Mouse (Mus musculus) liver, embryonic 13.5 days (tissue): ENCODE data around the gene Slc22a13. TPM values are rescaled to one million over a fixed set of nuclear protein-coding genes. Genes with fewer than 3 reads are reported as not detected.

Experiments
- ATAC-seq: fragments of 200-750 bp; cut with Nextera tagmentation; 2 replicates; pipeline ENCODE4 v1.8.0; 2017; ENCODE audit warnings: low read depth, mild to moderate bottlenecking, moderate number of reproducible peaks, moderate library complexity
- DNase-seq: peaks from one replicate; pipeline ENCODE4 v3.0.0; 2022
- H3K27ac ChIP-seq: fragments of 300-500 bp; sonication (generic); 2 replicates; pipeline ENCODE4 v1.5.1; 2015; ENCODE audit warnings: moderate library complexity, mild to moderate bottlenecking, inconsistent platforms
- H3K27me3 ChIP-seq: fragments of 300-500 bp; sonication (generic); 2 replicates; pipeline ENCODE4 v1.6.1; 2015; ENCODE audit warnings: mild to moderate bottlenecking, inconsistent platforms
- H3K36me3 ChIP-seq: fragments of 300-500 bp; sonication (generic); 2 replicates; pipeline ENCODE4 v1.6.1; 2015; ENCODE audit warnings: mild to moderate bottlenecking, inconsistent platforms
- H3K4me1 ChIP-seq: fragments of 300-500 bp; sonication (generic); replicated peaks from 2 replicates; pipeline ENCODE4 v1.6.1; 2015; ENCODE audit warnings: inconsistent platforms
- H3K4me2 ChIP-seq: fragments of 300-500 bp; sonication (generic); 2 replicates; pipeline ENCODE4 v1.6.1; 2015; ENCODE audit warnings: inconsistent platforms, mild to moderate bottlenecking, moderate library complexity
- H3K4me3 ChIP-seq: fragments of 300-500 bp; sonication (generic); replicated peaks from 2 replicates; pipeline ENCODE4 v1.5.1; 2015; ENCODE audit warnings: mild to moderate bottlenecking, inconsistent platforms
- H3K9ac ChIP-seq: fragments of 300-500 bp; sonication (generic); 2 replicates; pipeline ENCODE4 v1.6.1; 2015; ENCODE audit warnings: mild to moderate bottlenecking, inconsistent platforms
- H3K9me3 ChIP-seq: fragments of 300-500 bp; sonication (generic); replicated peaks from 2 replicates; pipeline ENCODE4 v1.6.1; 2016; ENCODE audit warnings: inconsistent platforms
- WGBS: fragments of 180-500 bp; shearing (Covaris S2); methylation state at CpG from one replicate; pipeline ENCODE4 v1.1.7; 2015; ENCODE audit not compliant: insufficient replicate concordance; 5-methylcytosine and 5-hydroxymethylcytosine counted together
- polyA plus RNA-seq: library from polyadenylated mRNA; unstranded; fragments of >200 nt; fragmentation: Nextera tagmentation; extraction: Ambion mirVana; gene quantifications from 2 replicates; pipeline ENCODE4 v1.2.1, GENCODE M21; 2015

The Slc22a13 gene
- polyA plus RNA-seq, result not detected in 2 replicates

GRCm38 (mm10) chr9:119208998-119209397, at the start of gene Slc22a13:
Gene Slc22a13 (minus strand): TSS chr9:119209098.
- no peak within 1 kb of the TSS for H3K9ac ChIP-seq
- no peak within 1 kb of the TSS for H3K27ac ChIP-seq
- H3K4me2 ChIP-seq, result no peak within 1 kb of the TSS
- H3K36me3 ChIP-seq, result no peaks in the 10 kb centered on the region
- ATAC-seq (no peak), DNase-seq (no peak)
- WGBS, result 90% methylated on average over 4 of the region's 4 CpGs
- no peaks in the 10 kb centered on the region; the same call in 1 of the 2 replicates for H3K9me3 ChIP-seq
- no peak within 1 kb of the TSS for H3K4me3 ChIP-seq
- no peaks in the 10 kb centered on the region for H3K4me1 ChIP-seq
- H3K27me3 ChIP-seq, result no peaks in the 10 kb centered on the region

- WGBS, result 76% methylated on average over 5 of the region's 5 CpGs
- H3K27me3 ChIP-seq, result no peaks in the 10 kb centered on the region
- peaks cover 63% of the 10 kb centered on the region for H3K36me3 ChIP-seq
- no peaks in the 10 kb centered on the region for H3K4me1 ChIP-seq
- ATAC-seq (no peak), DNase-seq (no peak)
- no peak overlapping the region for H3K4me2 ChIP-seq
- no peaks in the 10 kb centered on the region for H3K9me3 ChIP-seq
- H3K4me3 ChIP-seq, result no peak overlapping the region
- no peak overlapping the region for H3K27ac ChIP-seq
- H3K9ac ChIP-seq, result no peak overlapping the region
Observed at GRCm38 (mm10) chr9:119258128-119258527, 49.2 kb upstream of the Slc22a13 start.

GRCm38 (mm10) chr9:119256161-119256560, 47.3 kb upstream of the Slc22a13 start:
- peaks cover 52% of the 10 kb centered on the region for H3K36me3 ChIP-seq
- H3K27me3 ChIP-seq, result no peaks in the 10 kb centered on the region
- no peak for DNase-seq
- no peak overlapping the region for H3K4me2 ChIP-seq
- no peak for ATAC-seq
- no peaks in the 10 kb centered on the region for H3K4me1 ChIP-seq
- H3K9me3 ChIP-seq, result no peaks in the 10 kb centered on the region
- WGBS, result 90% methylated on average over 12 of the region's 12 CpGs
- H3K9ac ChIP-seq, result no peak overlapping the region
- no peak overlapping the region for H3K27ac ChIP-seq
- H3K4me3 ChIP-seq, result no peak overlapping the region

DNA sequence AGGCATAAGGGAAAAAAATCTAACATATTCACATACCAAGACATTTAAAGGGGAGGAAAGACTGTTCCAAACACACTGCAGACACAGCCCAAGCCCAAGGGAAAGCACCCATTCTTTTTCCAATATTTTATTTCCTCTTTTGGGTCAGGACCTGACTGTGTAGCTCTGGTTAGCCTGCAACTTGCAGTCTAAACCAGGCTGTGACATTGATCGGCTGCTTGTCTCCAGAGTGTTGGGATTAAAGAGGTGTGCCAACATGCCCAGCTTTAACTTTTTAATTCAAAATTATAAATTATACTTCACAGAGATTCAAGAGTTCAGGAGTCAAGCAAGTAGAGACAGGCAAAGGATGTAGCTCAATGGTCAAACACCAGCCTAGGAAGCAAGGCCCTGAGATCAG, 46.2 kb upstream of the Slc22a13 start:
- H3K4me3 ChIP-seq, result no peak overlapping the region
- no peaks in the 10 kb centered on the region for H3K4me1 ChIP-seq
- H3K27ac ChIP-seq, result no peak overlapping the region
- H3K36me3 ChIP-seq, result peaks cover 63% of the 10 kb centered on the region
- H3K9ac ChIP-seq, result no peak overlapping the region
- no peak for ATAC-seq
- no peak overlapping the region for H3K4me2 ChIP-seq
- no peaks in the 10 kb centered on the region for H3K9me3 ChIP-seq
- 95% methylated on average over 1 of the region's 1 CpGs for WGBS
- H3K27me3 ChIP-seq, result no peaks in the 10 kb centered on the region
- DNase-seq, result no peak

DNA sequence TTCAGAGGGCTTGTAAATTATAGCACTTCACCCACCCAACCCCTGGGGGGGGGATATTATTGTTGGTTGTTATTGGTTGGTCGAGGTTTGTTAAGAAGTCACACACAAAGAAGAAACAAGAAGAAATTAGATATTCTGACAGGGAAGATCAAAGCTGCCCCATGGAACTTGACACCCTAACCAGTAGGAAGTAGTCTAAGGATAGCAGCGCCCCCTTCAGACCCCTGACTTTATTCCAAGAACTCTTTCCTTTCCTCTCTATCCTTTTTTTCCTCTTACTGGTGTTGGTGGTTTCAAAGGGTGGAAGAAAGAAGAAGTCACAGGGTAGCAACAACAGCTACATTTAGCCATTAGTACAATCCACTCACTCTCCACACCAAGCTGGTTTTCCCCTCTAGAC, 45.3 kb upstream of the Slc22a13 start:
- Histone ChIP-seq H3K9ac (no peak overlapping the region), H3K27ac (no peak overlapping the region), H3K4me3 (no peak overlapping the region), H3K4me1 (no peaks in the 10 kb centered on the region), H3K4me2 (no peak overlapping the region), H3K36me3 (peaks cover 72% of the 10 kb centered on the region), H3K27me3 (no peaks in the 10 kb centered on the region), H3K9me3 (no peaks in the 10 kb centered on the region)
- WGBS, result 76% methylated on average over 2 of the region's 2 CpGs
- no peak for DNase-seq
- ATAC-seq, result no peak

- Histone ChIP-seq H3K27ac (no peak overlapping the region), H3K4me2 (no peak overlapping the region), H3K4me1 (no peaks in the 10 kb centered on the region), H3K36me3 (peaks cover 53% of the 10 kb centered on the region), H3K27me3 (no peaks in the 10 kb centered on the region), H3K9me3 (no peaks in the 10 kb centered on the region), H3K4me3 (no peak overlapping the region), H3K9ac (no peak overlapping the region)
- DNase-seq (no peak), ATAC-seq (no peak)
- 49% methylated on average over 5 of the region's 5 CpGs for WGBS
Observed at GRCm38 (mm10) chr9:119247996-119248395, 39.1 kb upstream of the Slc22a13 start.

- Histone ChIP-seq H3K9ac (no peak overlapping the region), H3K4me2 (no peak overlapping the region), H3K4me3 (no peak overlapping the region), H3K27ac (no peak overlapping the region), H3K4me1 (no peaks in the 10 kb centered on the region), H3K27me3 (no peaks in the 10 kb centered on the region), H3K36me3 (peaks cover 63% of the 10 kb centered on the region), H3K9me3 (no peaks in the 10 kb centered on the region)
- no peak for DNase-seq
- ATAC-seq, result no peak
- WGBS, result 87% methylated on average over 5 of the region's 5 CpGs
Observed at GRCm38 (mm10) chr9:119246826-119247225, 37.9 kb upstream of the Slc22a13 start.

DNA sequence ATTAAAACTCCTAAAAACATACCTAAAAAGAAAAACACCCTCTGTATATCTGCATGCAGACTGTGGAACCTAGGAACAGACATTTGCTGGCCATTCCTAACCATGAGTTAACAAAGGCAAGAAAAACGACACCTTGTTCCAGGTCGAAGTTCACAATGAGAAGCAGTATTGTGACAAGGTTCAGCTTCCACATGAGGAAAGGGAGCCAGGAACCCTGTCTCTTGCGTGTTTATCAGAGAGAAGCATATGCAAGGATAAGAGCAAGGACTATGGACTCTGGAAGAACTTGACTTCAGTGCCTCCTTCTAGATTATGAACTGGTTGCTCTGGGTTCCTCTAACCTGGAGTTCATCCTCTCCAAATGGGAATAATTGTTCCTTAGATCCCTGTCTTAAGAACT, 35.1 kb upstream of the Slc22a13 start:
- Histone ChIP-seq H3K4me1 (no peaks in the 10 kb centered on the region), H3K27ac (no peak overlapping the region), H3K9ac (no peak overlapping the region), H3K4me2 (no peak overlapping the region), H3K4me3 (no peak overlapping the region), H3K36me3 (peaks cover 60% of the 10 kb centered on the region), H3K27me3 (no peaks in the 10 kb centered on the region), H3K9me3 (no peaks in the 10 kb centered on the region)
- ATAC-seq (no peak), DNase-seq (no peak)
- WGBS, result 78% methylated on average over 3 of the region's 3 CpGs

GRCm38 (mm10) chr9:119241169-119241865, 32.4 kb upstream of the Slc22a13 start:
- no peak for ATAC-seq
- peaks cover 57% of the 10 kb centered on the region for H3K36me3 ChIP-seq

GRCm38 (mm10) chr9:119240286-119240997, 31.5 kb upstream of the Slc22a13 start:
- H3K9ac ChIP-seq, result no peak overlapping the region
- peaks cover 51% of the 10 kb centered on the region for H3K36me3 ChIP-seq
- no peaks in the 10 kb centered on the region for H3K27me3 ChIP-seq
- H3K4me2 ChIP-seq, result no peak overlapping the region
- H3K4me3 ChIP-seq, result no peak overlapping the region
- no peak overlapping the region for H3K27ac ChIP-seq
- no peak for DNase-seq
- H3K4me1 ChIP-seq, result no peaks in the 10 kb centered on the region
- no peaks in the 10 kb centered on the region for H3K9me3 ChIP-seq
- ATAC-seq, result no peak
- 77% methylated on average over 10 of the region's 10 CpGs for WGBS

More at GRCm38 (mm10) chr9:119241169-119241865, 32.4 kb upstream of the Slc22a13 start:
- Histone ChIP-seq H3K4me3 (no peak overlapping the region), H3K4me2 (no peak overlapping the region), H3K9me3 (no peaks in the 10 kb centered on the region), H3K9ac (no peak overlapping the region), H3K4me1 (no peaks in the 10 kb centered on the region), H3K27me3 (no peaks in the 10 kb centered on the region), H3K27ac (no peak overlapping the region)
- 80% methylated on average over 11 of the region's 11 CpGs for WGBS
- no peak for DNase-seq

DNA sequence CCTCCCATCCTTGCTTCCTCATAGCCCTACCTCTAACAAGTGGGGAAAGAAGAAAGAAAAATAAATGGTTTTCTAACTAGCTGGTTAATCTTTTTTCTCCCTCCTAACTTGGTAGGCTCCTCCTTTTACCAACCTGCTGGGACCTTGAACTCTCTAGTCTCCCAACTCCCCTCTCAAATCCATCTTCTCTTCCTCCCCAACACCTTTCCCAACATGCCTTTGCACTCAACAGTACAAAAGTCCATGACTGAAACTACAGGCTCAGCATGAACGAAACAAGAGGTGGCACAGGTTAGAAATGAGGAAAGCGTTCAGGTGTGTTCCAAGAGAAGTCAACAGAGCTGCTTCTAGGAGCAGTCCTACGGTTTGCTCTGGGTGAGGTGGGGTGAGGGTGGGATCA, 30.4 kb upstream of the Slc22a13 start:
- whole genome bisulfite sequencing, result 90% methylated on average over 3 of the region's 3 CpGs
- Histone ChIP-seq H3K9ac (no peak overlapping the region), H3K4me1 (no peaks in the 10 kb centered on the region), H3K27me3 (no peaks in the 10 kb centered on the region), H3K27ac (no peak overlapping the region), H3K36me3 (peaks cover 46% of the 10 kb centered on the region), H3K4me2 (no peak overlapping the region), H3K9me3 (no peaks in the 10 kb centered on the region), H3K4me3 (no peak overlapping the region)
- no peak for ATAC-seq
- DNase-seq, result no peak

GRCm38 (mm10) chr9:119238796-119239195, 29.9 kb upstream of the Slc22a13 start:
- Histone ChIP-seq H3K36me3 (peaks cover 41% of the 10 kb centered on the region), H3K4me1 (no peaks in the 10 kb centered on the region), H3K27ac (no peak overlapping the region), H3K4me2 (no peak overlapping the region), H3K9me3 (no peaks in the 10 kb centered on the region), H3K9ac (no peak overlapping the region), H3K27me3 (no peaks in the 10 kb centered on the region), H3K4me3 (no peak overlapping the region)
- 85% methylated on average over 4 of the region's 4 CpGs for whole genome bisulfite sequencing
- DNase-seq (no peak), ATAC-seq (no peak)
